Mouse (Mus musculus) large intestine, adult 2 months (tissue): ENCODE data around the gene Zmynd15. TPM values are rescaled to one million over a fixed set of nuclear protein-coding genes. Genes with fewer than 3 reads are reported as not detected.
"Not testable (repeated sequence)": the region's sequence is repeated elsewhere in the genome, so short reads cannot be mapped to it uniquely, and the experiment has no call there.

ENCODE experiments used
- DNase-seq: peaks from one replicate; pipeline ENCODE4 v3.0.0-alpha.2; 2012; ENCODE audit warnings: low read depth, low spot score
- WGBS: fragments of 180-500 bp; shearing (Covaris S2); methylation state at CpG from one replicate; pipeline ENCODE4 v1.1.7; 2018; 5-methylcytosine and 5-hydroxymethylcytosine counted together
- polyA plus RNA-seq: library from polyadenylated mRNA; depleted of rRNA; stranded (reverse); fragments of >200 nt; gene quantifications from 2 replicates; pipeline ENCODE4 v1.2.3, GENCODE M21; 2012; rRNA removed

The Zmynd15 gene
- polyA plus RNA-seq, result 4.6 and 5.0 TPM in 2 replicates

- no peak for DNase-seq
- WGBS, result 9% methylated on average over 32 of the region's 32 CpGs
Measured at GRCm38 (mm10) chr11:70458688-70459600, at the start of gene Zmynd15. Gene Zmynd15, plus strand, starts transcription at chr11:70459433.

DNA sequence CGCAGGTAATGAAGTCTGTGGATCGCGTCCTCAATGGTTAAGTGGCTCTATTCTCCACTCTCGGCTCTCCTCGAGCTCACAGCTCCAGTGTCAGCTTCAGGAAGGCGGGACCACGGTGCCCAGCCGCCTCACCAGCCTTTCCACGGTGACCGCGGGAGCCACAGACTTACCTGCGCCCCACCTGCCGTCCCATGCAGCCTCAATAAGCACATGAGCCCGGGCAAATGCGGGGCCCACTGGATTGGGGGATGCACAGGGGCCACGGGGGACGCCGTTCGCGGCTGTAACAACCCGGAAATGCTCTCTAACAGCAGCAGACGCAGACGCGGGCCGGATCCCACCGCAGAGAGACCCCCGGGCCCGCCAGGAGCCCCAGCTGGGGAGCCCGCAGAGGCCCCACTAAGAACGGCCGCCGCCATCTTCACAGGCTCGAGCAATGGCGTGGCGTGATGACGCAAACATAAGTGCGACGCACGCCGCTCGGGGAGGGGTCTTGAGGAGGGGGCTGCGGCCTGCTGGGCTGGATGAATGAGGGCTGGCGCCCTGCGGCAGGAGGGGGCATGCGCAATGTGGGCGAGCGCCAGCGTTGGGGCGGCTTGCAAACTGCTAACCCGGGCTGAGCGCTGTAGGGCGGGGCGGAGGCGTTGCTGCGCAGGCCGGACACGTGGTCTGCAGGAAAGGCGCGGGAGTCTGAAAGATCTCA lies 49.5 kb upstream of the Zmynd15 start, which contains the start of gene Pelp1:
Gene Pelp1 (minus strand): TSS at position 438 of the 703 bp plus-strand sequence.
- under 1% methylated on average over 59 of the region's 59 CpGs for WGBS
- DNase-seq, result peak; percentile 45

- 56% methylated on average over 6 of the region's 6 CpGs for WGBS
- DNase-seq, result no peak
Measured at GRCm38 (mm10) chr11:70410297-70410643, 49.0 kb upstream of the Zmynd15 start.

- 34% methylated on average over 5 of the region's 5 CpGs for WGBS
Measured at GRCm38 (mm10) chr11:70412591-70412990, 46.6 kb upstream of the Zmynd15 start.

GRCm38 (mm10) chr11:70413961-70414360 lies 45.3 kb upstream of the Zmynd15 start:
- no peak for DNase-seq
- WGBS, result 4% methylated on average over 3 of the region's 3 CpGs

More at GRCm38 (mm10) chr11:70412591-70412990, 46.6 kb upstream of the Zmynd15 start:
- DNase-seq, result no peak

- WGBS, result 57% methylated on average over 4 of the region's 4 CpGs
- DNase-seq, result no peak
Measured at GRCm38 (mm10) chr11:70418199-70418598, 41.0 kb upstream of the Zmynd15 start.

DNA sequence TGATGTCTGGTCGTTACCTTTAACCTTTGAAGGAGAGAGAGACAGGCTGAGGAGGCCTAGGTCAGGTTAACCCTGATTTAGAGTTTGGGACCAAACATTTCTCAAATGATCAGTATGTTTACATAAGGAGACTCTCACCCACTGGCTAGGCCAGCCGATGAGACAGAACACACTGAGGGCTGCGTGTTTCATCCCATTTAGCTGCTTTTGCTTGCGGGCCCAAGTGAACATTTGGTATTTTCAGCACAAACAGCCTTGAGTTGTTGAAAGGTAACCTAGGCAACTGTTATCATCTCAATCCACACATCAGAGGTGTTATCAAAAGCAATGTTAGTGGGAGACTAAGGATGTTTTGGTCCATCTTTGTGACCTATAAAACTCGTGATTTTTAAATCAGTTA lies 39.7 kb upstream of the Zmynd15 start:
- DNase-seq, result no peak
- 47% methylated on average over 5 of the region's 5 CpGs for WGBS

DNA sequence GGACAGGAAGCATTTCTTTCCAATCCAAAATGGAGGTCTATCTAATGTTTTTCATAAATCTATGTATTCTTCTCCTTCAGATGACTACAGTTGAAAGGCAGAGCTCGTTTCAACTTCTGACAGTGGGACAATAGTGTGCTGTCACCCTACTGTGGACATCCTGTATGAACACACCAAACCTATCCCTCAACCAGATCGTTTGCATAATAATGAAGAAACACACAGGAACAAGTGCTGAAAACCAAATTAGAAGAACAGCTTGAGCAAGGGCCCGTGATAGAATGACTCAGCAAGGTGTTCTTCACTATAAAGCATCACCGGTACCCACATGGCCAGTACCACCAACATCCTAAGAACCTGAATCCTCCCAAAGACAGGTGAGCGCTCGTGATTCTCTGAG lies 32.6 kb upstream of the Zmynd15 start:
- WGBS, result 69% methylated on average over 6 of the region's 6 CpGs
- not testable (repeated sequence) for DNase-seq

DNA sequence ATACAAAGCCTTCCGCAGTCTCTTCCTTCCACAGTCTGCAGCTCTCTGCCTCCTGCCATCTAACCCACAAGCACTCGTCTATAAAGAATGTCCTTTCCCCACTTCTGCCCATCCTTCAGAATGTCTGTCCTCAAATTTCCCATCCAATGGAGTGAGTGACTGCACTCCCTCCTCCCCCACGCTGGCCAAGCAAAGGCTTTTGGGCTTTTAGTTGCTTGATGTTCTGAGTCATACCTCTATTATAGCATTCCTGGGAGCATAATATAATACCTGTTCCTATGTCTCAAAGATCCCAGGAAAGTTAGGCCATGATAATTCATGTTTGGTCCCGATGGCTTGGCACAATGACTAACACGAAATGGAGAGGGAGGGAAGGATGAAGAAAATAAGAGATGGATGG lies 27.7 kb upstream of the Zmynd15 start:
- 34% methylated on average over 5 of the region's 5 CpGs for WGBS
- no peak for DNase-seq

- peak; percentile 71 for DNase-seq
- under 1% methylated on average over 75 of the region's 75 CpGs for WGBS
Measured at GRCm38 (mm10) chr11:70432048-70432894, 27.0 kb upstream of the Zmynd15 start, which contains the start of gene Arrb2. Gene Arrb2, plus strand, starts transcription at chr11:70432635.

DNA sequence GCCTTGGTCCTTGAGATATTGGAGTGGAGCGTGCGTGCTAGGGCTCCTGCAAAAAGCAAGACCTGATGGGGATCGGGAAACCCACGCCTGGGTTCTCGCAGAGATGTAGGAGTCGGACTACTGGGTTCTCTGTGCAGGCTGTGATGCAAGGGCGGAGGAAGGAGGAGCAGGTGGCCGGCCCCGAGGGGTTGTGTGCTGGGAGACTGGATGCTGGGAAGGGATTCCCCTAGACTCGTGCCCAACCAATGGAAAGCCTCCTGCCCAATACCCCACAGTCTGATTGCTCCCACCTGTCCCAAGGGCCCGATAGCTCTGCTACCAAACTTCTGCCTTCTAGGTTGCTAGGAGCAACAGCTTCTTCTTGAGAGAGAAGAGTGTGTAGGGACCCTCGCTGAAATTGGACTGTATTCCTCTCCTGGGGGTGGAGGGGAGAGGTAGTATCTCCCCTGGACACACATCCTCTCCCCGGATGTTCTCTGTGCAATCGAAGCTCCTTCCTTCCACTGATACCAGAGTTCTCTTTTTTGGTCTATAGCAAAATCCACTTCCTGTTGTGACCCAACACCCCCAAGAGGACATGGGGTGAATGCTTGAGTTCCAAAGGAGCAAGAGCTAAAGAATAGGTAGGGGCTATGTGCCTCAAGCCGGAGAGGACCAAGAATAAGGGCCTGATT lies 26.2 kb upstream of the Zmynd15 start:
- 11% methylated on average over 15 of the region's 15 CpGs for WGBS
- DNase-seq, result no peak

- no peak for DNase-seq
- WGBS, result 78% methylated on average over 1 of the region's 1 CpGs
Measured at GRCm38 (mm10) chr11:70433569-70433943, 25.7 kb upstream of the Zmynd15 start.

DNA sequence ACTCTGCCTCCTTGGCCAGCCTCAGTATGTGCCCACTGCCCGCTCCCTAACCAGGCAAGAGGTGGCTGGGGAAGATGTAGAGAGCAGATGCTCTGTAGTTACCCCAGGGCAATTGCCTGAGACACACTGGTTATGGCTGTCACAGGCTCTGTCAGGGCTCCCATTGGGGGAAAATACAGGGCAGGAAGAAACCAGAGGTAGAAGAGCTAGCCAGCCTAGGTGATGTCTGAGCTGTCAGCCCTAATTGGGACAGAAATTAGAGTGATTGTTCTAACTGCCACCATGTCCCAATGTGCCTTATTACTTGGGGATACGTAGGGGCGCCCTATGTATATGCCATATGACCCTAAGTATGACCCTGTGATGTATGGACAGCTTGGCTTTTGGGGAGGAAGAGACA lies 25.3 kb upstream of the Zmynd15 start:
- 90% methylated on average over 3 of the region's 3 CpGs for WGBS
- no peak for DNase-seq

- 71% methylated on average over 5 of the region's 5 CpGs for WGBS
- no peak for DNase-seq
Measured at GRCm38 (mm10) chr11:70435476-70435875, 23.8 kb upstream of the Zmynd15 start.

DNA sequence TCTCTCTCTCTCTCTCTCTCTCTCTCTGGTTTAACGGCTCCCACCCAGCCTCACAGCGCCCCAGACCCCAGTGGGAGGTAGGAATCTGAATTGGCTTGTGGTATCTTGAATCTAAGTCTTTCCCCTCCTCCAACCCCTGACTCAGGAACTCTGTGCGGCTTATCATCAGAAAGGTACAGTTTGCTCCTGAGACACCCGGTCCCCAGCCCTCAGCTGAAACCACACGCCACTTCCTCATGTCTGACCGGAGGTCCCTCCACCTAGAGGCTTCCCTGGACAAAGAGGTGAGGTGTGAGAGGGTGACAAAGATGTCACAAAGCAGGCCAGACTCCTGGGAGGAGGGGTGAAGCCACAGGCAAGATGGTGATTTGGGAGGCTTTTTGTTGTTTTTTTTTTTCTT lies 21.8 kb upstream of the Zmynd15 start:
- 85% methylated on average over 6 of the region's 6 CpGs for WGBS
- DNase-seq, result no peak

DNA sequence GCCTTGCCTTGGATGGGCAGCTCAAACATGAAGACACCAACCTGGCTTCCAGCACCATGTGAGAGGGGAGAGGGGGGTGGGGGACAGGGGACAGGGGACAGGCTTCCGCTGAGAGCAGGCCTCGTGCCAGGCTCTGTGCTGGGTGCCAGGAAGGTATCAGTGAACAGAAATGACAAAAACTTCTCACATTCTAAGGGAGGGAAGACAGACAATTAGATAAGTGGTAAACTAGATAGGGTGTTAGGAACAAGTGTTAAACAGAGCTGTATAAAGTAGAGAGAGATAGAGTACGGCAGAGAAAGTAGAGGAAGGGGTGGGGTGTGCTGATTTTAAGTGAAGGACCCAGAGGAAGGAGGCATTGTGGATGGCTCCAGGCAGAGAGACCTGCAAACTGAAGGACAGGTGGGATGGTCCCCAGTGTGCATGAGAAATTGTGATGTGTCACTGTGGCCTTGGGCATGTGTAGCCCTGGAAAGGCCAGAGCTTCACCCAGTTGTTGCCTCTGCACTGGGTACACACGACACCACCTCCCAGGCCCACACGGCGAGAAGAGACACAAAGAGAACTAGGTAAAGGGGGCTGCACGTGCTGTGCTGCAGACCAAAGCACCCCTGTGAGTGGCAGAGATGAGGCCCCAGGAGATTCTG lies 20.4 kb upstream of the Zmynd15 start:
- DNase-seq, result no peak
- WGBS, result 93% methylated on average over 7 of the region's 7 CpGs

GRCm38 (mm10) chr11:70440637-70441036 lies 18.6 kb upstream of the Zmynd15 start:
- no peak for DNase-seq
- WGBS, result 40% methylated on average over 4 of the region's 4 CpGs

DNA sequence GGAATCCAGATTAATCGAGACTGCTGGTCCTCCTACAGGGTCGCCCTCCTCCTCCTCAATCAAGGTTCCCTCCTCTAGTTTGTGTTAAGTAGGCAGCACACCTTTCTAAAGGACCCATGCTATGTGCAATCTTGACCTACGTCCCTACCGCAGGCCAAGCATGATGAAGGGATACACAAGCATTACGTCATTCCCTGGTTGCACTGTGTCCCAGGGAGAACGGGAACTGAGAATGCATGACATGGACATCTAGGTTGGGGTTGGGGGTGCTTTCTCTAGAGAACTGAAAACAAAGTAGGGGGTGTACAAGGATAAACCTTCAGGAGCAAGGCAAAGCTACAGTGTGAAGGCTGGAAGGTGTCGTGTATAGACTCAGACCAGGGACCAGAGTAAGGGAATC lies 17.4 kb upstream of the Zmynd15 start:
- 94% methylated on average over 7 of the region's 7 CpGs for WGBS
- DNase-seq, result no peak

DNA sequence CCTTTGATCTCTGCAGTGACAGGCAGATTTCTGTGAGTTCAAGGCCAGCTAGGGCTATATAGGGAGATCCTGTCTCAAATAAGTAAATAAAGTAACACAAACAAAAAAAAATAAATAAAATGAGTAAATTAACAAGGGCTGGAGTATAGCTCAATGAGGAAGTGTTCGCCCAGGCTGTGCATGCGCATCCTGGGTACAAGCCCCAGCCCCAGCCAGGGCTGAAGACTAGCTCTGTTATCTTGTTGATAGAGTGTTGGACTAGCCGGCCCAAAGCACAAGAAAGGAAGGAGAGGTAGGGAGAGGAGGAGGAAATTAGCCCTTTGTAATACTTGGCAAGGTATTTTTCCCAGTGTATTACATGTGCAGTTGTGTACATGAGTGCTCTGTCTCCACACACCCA lies 15.3 kb upstream of the Zmynd15 start:
- DNase-seq, result no peak
- whole genome bisulfite sequencing, result 63% methylated on average over 3 of the region's 3 CpGs
